Mouse (Mus musculus) hindbrain, embryonic 15.5 days (tissue): ENCODE results near the gene Vash2. TPM values are rescaled to one million over a fixed set of nuclear protein-coding genes. Genes with fewer than 3 reads are reported as not detected.
A peak's percentile ranks its signal among the peaks of the same experiment; 100 is the strongest.

Experiments used
- ATAC-seq: fragments of 200-750 bp; cut with Nextera tagmentation; 2 replicates; pipeline ENCODE4 v1.8.0; 2017; ENCODE audit warnings: low read depth, moderate number of reproducible peaks, moderate TSS enrichment; ENCODE audit not compliant: low FRiP score
- H3K27ac ChIP-seq: fragments of 300-500 bp; sonication (generic); replicated peaks from 2 replicates; pipeline ENCODE4 v1.5.1; 2015; ENCODE audit warnings: mild to moderate bottlenecking, inconsistent platforms
- H3K27me3 ChIP-seq: fragments of 300-500 bp; sonication (generic); 2 replicates; pipeline ENCODE4 v1.6.1; 2015; ENCODE audit warnings: control low read depth, inconsistent platforms
- H3K36me3 ChIP-seq: fragments of 300-500 bp; sonication (generic); 2 replicates; pipeline ENCODE4 v1.6.1; 2015; ENCODE audit warnings: control low read depth, inconsistent platforms
- H3K4me1 ChIP-seq: fragments of 300-500 bp; sonication (generic); replicated peaks from 2 replicates; pipeline ENCODE4 v1.6.1; 2015; ENCODE audit warnings: control low read depth, inconsistent platforms
- H3K4me2 ChIP-seq: fragments of 300-500 bp; sonication (generic); 2 replicates; pipeline ENCODE4 v1.6.1; 2015; ENCODE audit warnings: moderate library complexity, mild to moderate bottlenecking, inconsistent platforms
- H3K4me3 ChIP-seq: fragments of 300-500 bp; sonication (generic); 2 replicates; pipeline ENCODE4 v1.5.1; 2015; ENCODE audit warnings: mild to moderate bottlenecking, inconsistent platforms
- H3K9ac ChIP-seq: fragments of 300-500 bp; sonication (generic); 2 replicates; pipeline ENCODE4 v1.6.1; 2015; ENCODE audit warnings: inconsistent platforms
- H3K9me3 ChIP-seq: fragments of 300-500 bp; sonication (generic); 2 replicates; pipeline ENCODE4 v1.6.1; 2016; ENCODE audit warnings: control low read depth, inconsistent platforms
- WGBS: fragments of 180-500 bp; shearing (Covaris S2); methylation state at CpG from one replicate; pipeline ENCODE4 v1.1.7; 2015; 5-methylcytosine and 5-hydroxymethylcytosine counted together
- polyA plus RNA-seq: library from polyadenylated mRNA; unstranded; fragments of >200 nt; fragmentation: Nextera tagmentation; extraction: Ambion mirVana; gene quantifications from 2 replicates; pipeline ENCODE4 v1.2.1, GENCODE M21; 2015

The Vash2 gene
- polyA plus RNA-seq, 1 experiment from 2014 or later = 83.6 TPM

DNA sequence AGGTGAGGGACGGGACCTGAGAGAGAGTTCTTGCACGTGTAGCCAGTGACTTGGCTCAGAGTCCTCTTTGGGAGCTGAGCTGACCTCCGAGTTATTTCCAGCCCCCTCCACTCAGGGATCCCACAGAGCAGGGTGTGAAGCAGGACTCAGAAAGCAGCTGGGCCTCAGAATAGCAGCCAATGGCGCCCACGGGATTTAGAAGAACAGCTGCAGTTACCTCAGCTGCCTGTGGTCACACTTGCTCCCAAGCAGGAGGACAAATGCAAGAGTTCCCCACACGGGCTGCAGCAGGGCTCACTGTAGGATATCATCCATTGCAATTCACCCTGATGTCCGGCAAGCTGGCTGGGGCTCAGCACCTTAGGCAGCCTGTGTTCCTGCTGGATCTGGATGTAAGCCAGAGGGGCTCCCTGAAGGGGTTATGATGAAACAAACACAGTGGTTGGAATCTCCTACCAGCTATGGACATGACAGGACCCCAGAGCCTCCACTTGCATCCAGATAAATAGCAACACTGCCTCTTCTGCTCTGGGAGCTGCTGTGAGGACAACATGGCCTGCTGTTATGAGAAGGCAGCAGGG is 6.4 kb downstream of the Vash2 start:
- ATAC-seq = no peak
- Histone ChIP-seq H3K4me1 (peaks cover 51% of the 10 kb centered on the region), H3K4me2 (no peak overlapping the region), H3K4me3 (no peak overlapping the region), H3K27ac (no peak overlapping the region), H3K36me3 (peaks cover 52% of the 10 kb centered on the region), H3K27me3 (no peaks in the 10 kb centered on the region), H3K9ac (no peak overlapping the region), H3K9me3 (no peaks in the 10 kb centered on the region)
- 63% methylated on average over 7 of the region's 7 CpGs for WGBS

DNA sequence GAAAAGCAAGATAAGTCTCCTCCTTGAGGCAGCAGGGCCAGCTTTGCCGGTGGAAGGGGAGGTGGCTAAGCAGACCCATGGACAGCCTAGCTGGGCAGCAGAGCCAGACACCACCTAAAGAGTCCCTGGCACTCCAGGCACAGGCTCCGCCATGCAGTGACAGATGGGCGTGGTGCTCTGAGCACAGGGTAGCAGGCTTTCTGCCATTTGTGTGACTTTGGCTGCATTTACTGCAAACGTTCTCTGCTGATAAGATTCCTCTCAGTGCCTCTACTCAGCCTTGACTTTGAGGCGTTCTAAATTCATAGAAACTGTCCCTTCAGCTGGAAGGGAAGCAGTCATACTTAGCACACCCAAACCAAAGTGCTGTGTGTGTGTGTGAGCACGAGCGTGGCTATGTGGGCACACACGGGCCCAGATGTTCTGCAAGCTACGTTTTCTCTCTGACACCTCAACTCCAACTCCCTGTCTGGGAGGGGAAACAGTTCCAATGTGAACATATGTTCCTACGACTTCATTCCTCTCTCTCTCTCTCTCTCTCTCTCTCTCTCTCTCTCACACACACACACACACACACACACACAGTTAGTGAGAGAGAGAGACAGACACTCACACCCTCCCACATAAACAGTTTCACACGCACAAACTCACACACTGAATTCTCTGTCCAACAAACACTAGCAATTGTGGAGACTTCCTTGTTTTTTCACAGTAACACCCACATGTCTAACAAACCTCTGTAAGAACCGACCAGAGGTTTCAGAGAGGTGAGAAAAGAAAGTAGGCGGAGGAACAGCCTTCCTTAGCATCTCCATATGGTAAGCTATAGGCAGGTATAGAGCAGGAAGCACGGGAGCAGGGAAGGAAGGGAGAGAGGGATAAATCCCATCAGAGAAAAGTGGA is 7.1 kb downstream of the Vash2 start:
- H3K4me1 ChIP-seq = peaks cover 44% of the 10 kb centered on the region
- WGBS = 84% methylated on average over 14 of the region's 14 CpGs
- H3K36me3 ChIP-seq = peaks cover 56% of the 10 kb centered on the region
- no peak overlapping the region for H3K4me3 ChIP-seq
- H3K9me3 ChIP-seq = no peaks in the 10 kb centered on the region
- no peak for ATAC-seq
- no peaks in the 10 kb centered on the region for H3K27me3 ChIP-seq
- H3K9ac ChIP-seq = no peak overlapping the region
- H3K4me2 ChIP-seq = no peak overlapping the region
- no peak overlapping the region for H3K27ac ChIP-seq

DNA sequence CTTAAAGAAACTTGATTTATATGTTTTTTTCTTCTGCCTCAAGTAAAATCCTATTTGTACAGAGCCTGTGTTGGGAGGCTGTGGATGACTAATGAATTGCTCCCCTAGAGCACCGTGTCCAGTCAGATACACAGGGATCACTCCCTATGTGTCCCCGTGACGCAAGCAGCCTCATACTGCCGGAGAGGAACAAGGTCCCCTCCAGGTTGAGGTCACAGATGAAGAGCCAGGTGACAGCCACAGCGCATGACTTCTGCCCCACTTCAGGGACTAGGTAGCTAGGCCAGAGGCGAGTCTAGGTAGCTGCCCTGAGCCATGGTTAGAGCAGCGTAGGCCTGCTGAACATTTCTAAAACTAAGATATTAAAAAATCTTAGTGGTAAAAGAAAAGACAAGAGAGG is 11.1 kb downstream of the Vash2 start:
- peaks cover 8% of the 10 kb centered on the region for H3K4me1 ChIP-seq
- no peak overlapping the region for H3K4me3 ChIP-seq
- no peak overlapping the region for H3K4me2 ChIP-seq
- WGBS = 96% methylated on average over 7 of the region's 7 CpGs
- no peaks in the 10 kb centered on the region for H3K27me3 ChIP-seq
- H3K9me3 ChIP-seq = no peaks in the 10 kb centered on the region
- no peak for ATAC-seq
- H3K36me3 ChIP-seq = peaks cover 68% of the 10 kb centered on the region
- no peak overlapping the region for H3K27ac ChIP-seq
- no peak overlapping the region for H3K9ac ChIP-seq

DNA sequence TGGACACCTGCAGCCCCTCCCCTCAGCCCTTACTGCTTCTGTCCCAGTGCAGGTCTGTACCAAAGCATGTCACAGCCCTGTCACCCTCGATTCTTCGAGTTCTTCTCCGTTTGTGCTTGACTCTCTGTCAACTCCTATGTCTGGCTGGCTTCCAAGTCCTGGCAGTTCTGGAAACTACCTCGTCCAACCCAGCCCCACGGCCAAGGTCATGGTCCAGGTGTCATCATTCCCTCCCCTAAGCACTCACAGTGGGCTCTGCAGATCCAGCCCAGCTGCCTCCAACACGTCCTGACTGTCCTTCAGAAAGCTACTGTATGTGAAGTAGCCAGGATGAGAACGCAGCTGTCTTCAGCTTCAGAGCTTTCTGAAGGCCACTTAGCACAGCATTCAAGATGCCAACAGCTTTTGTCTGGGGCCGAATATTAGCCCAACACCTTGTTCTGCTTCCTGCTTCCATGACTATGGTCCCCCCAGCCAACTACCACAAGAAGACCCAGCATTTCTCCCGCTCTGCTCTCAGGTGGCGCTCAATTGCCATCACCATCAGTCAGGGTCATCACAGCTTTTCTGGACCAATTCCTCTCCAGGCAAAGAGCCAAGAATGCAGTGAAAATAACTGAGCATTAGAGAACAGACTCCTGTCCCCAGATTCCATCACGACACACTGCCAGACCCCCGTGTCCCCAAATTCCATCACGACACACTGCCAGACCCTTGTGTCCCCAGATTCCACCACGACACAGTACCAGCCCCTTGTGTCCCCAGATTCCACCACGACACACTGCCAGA is 13.9 kb downstream of the Vash2 start:
- H3K27me3 ChIP-seq = no peaks in the 10 kb centered on the region
- H3K4me1 ChIP-seq = no peaks in the 10 kb centered on the region
- no peak overlapping the region for H3K4me3 ChIP-seq
- no peaks in the 10 kb centered on the region for H3K9me3 ChIP-seq
- WGBS = 83% methylated on average over 15 of the region's 15 CpGs
- H3K27ac ChIP-seq = no peak overlapping the region
- no peak overlapping the region for H3K9ac ChIP-seq
- peaks cover 66% of the 10 kb centered on the region for H3K36me3 ChIP-seq
- no peak for ATAC-seq
- no peak overlapping the region for H3K4me2 ChIP-seq

GRCm38 (mm10) chr1:190962760-190963159 is 16.3 kb downstream of the Vash2 start:
- H3K9ac ChIP-seq = no peak overlapping the region
- H3K4me3 ChIP-seq = no peak overlapping the region
- WGBS = 93% methylated on average over 3 of the region's 3 CpGs
- no peaks in the 10 kb centered on the region for H3K9me3 ChIP-seq
- ATAC-seq = no peak
- H3K4me1 ChIP-seq = no peaks in the 10 kb centered on the region
- no peaks in the 10 kb centered on the region for H3K27me3 ChIP-seq
- no peak overlapping the region for H3K4me2 ChIP-seq
- H3K27ac ChIP-seq = no peak overlapping the region
- H3K36me3 ChIP-seq = peaks cover 70% of the 10 kb centered on the region

- Histone ChIP-seq H3K36me3 (peaks cover 69% of the 10 kb centered on the region), H3K4me1 (no peaks in the 10 kb centered on the region), H3K27me3 (no peaks in the 10 kb centered on the region), H3K9me3 (no peaks in the 10 kb centered on the region), H3K4me2 (no peak overlapping the region), H3K4me3 (no peak overlapping the region), H3K27ac (no peak overlapping the region), H3K9ac (no peak overlapping the region)
- WGBS = 87% methylated on average over 5 of the region's 5 CpGs
- ATAC-seq = no peak
These were observed 20.3 kb downstream of the Vash2 start for GRCm38 (mm10) chr1:190958821-190959220.

DNA sequence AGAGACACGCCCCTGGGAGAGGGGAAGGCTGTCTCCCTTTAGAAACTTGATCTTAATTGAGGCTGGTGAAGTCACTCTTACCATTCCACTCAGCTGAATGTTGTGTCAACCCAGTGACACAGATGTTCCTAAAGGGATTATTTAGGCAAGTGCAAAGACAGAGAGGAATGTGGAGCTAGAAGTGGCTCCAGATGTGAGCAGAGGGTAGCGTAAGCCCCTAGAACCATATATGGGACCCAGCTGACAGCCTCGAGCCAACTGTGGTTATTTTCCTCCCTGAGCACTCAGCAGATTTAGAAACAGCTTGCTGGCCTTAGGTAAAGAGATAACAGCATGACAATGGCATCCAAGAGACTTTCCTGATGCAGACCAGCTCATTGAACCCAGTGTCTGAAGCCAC is 26.1 kb downstream of the Vash2 start:
- H3K27me3 ChIP-seq = no peaks in the 10 kb centered on the region
- H3K9ac ChIP-seq = no peak overlapping the region
- peaks cover 76% of the 10 kb centered on the region for H3K36me3 ChIP-seq
- no peak for ATAC-seq
- no peaks in the 10 kb centered on the region for H3K4me1 ChIP-seq
- no peaks in the 10 kb centered on the region for H3K9me3 ChIP-seq
- no peak overlapping the region for H3K4me2 ChIP-seq
- H3K4me3 ChIP-seq = no peak overlapping the region
- 84% methylated on average over 3 of the region's 3 CpGs for WGBS
- H3K27ac ChIP-seq = no peak overlapping the region

- no peak for ATAC-seq
These were observed 28.1 kb downstream of the Vash2 start for GRCm38 (mm10) chr1:190951014-190951413.

GRCm38 (mm10) chr1:190948846-190949245 is 30.2 kb downstream of the Vash2 start:
- no peak overlapping the region for H3K4me3 ChIP-seq
- no peaks in the 10 kb centered on the region for H3K9me3 ChIP-seq
- no peaks in the 10 kb centered on the region for H3K27me3 ChIP-seq
- H3K36me3 ChIP-seq = peaks cover 80% of the 10 kb centered on the region
- no peak overlapping the region for H3K4me2 ChIP-seq
- H3K9ac ChIP-seq = no peak overlapping the region
- peak; percentile 58; the same call in 1 of the 2 replicates for ATAC-seq
- no peak overlapping the region for H3K27ac ChIP-seq
- no peaks in the 10 kb centered on the region for H3K4me1 ChIP-seq
- WGBS = 85% methylated on average over 17 of the region's 17 CpGs

More at GRCm38 (mm10) chr1:190951014-190951413, 28.1 kb downstream of the Vash2 start:
- H3K4me1 ChIP-seq = no peaks in the 10 kb centered on the region
- H3K9ac ChIP-seq = no peak overlapping the region
- H3K36me3 ChIP-seq = peaks cover 73% of the 10 kb centered on the region
- H3K4me3 ChIP-seq = no peak overlapping the region
- no peak overlapping the region for H3K4me2 ChIP-seq
- no peaks in the 10 kb centered on the region for H3K27me3 ChIP-seq
- H3K27ac ChIP-seq = no peak overlapping the region
- WGBS = 85% methylated on average over 5 of the region's 5 CpGs
- no peaks in the 10 kb centered on the region for H3K9me3 ChIP-seq

DNA sequence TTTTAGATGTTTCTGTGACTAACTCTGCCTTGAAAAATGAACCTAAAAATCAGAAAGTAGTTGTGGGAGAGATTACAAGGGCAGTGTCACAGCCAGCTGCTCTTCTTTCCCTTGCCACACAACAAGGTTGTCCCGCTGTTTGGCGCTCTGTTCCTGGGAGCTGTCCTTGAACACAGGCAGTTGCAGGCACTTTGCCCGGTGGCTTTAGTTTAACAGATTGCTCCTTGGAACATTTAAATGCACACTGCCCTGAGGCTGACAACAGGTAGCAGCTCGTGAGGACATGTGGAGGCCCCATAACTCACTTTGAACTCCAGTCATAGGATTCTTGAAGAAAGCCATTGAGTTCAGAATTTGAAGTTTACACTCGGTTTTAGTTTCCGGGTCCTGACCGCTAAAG is 30.7 kb downstream of the Vash2 start:
- Histone ChIP-seq H3K27me3 (no peaks in the 10 kb centered on the region), H3K9ac (no peak overlapping the region), H3K4me2 (no peak overlapping the region), H3K4me3 (no peak overlapping the region), H3K36me3 (peaks cover 79% of the 10 kb centered on the region), H3K4me1 (no peaks in the 10 kb centered on the region), H3K27ac (no peak overlapping the region), H3K9me3 (no peaks in the 10 kb centered on the region)
- no peak for ATAC-seq
- WGBS = 86% methylated on average over 7 of the region's 7 CpGs

GRCm38 (mm10) chr1:190947986-190948385 is 31.1 kb downstream of the Vash2 start:
- H3K4me3 ChIP-seq = no peak overlapping the region
- no peak overlapping the region for H3K4me2 ChIP-seq
- no peak overlapping the region for H3K9ac ChIP-seq
- no peaks in the 10 kb centered on the region for H3K4me1 ChIP-seq
- H3K9me3 ChIP-seq = no peaks in the 10 kb centered on the region
- ATAC-seq = no peak
- 83% methylated on average over 5 of the region's 5 CpGs for WGBS
- H3K27me3 ChIP-seq = no peaks in the 10 kb centered on the region
- H3K36me3 ChIP-seq = peaks cover 79% of the 10 kb centered on the region
- no peak overlapping the region for H3K27ac ChIP-seq
